ENCODE assay signal across 20 mouse cellular contexts in genomic region chr1:88964045-88964747, GRCm38 (mm10).
DNase-seq lines count a peak whose midpoint lies in the region; ATAC-seq and TF ChIP-seq lines count a peak whose summit lies in the region.
"Had no signal": no experiment of that assay in that cellular context is flagged by ENCODE, and none has a peak within 500 bp of the region (broad histone marks: within the 10 kb centered on the region; RNA-seq: fewer than 3 reads in every experiment).

No protein-coding gene starts in this region.

- no peak overlapping the region for H3K4me2 ChIP-seq in forebrain, embryonic 15.5 days (replicated peaks)
- H3K4me2 ChIP-seq in liver, postnatal 0 days (ENCODE audit: low read depth, low read length) = no peak overlapping the region
- H3K4me2 ChIP-seq in midbrain, postnatal 0 days (ENCODE audit: low read depth, low read length, poor library complexity, severe bottlenecking) = no peak overlapping the region
- H3K4me2 ChIP-seq: heart, embryonic 13.5 days; limb, embryonic 12.5 days; liver, embryonic 13.5 days had no signal

- TF ChIP-seq EP300 in liver, postnatal 0 days (IDR thresholded peaks at IDR 0.05; ENCODE audit: low read depth) = no peak

- H3K4me1 ChIP-seq in forebrain, embryonic 15.5 days = peaks cover 9% of the 10 kb centered on the region
- no peaks in the 10 kb centered on the region for H3K4me1 ChIP-seq in liver, postnatal 0 days (ENCODE audit: insufficient read depth)
- H3K4me1 ChIP-seq in midbrain, postnatal 0 days (ENCODE audit: insufficient read depth, low read length) = no peaks in the 10 kb centered on the region
- H3K4me1 ChIP-seq: limb, embryonic 12.5 days; liver, embryonic 13.5 days had no signal

- no peak overlapping the region for H3K9ac ChIP-seq in forebrain, embryonic 15.5 days (replicated peaks)
- no peak overlapping the region for H3K9ac ChIP-seq in liver, postnatal 0 days (replicated peaks)
- no peak overlapping the region for H3K9ac ChIP-seq in midbrain, postnatal 0 days (replicated peaks; ENCODE audit: low read length, poor library complexity, severe bottlenecking)
- H3K9ac ChIP-seq: heart, embryonic 13.5 days; limb, embryonic 12.5 days; liver, embryonic 13.5 days had no signal

- WGBS in forebrain, embryonic 15.5 days = 55% methylated on average over 14 of the region's 14 CpGs
- 85% methylated on average over 14 of the region's 14 CpGs for WGBS in liver, postnatal 0 days (ENCODE audit: insufficient replicate concordance)
- WGBS in midbrain, postnatal 0 days = 76% methylated on average over 14 of the region's 14 CpGs

- no peak for TF ChIP-seq CTCF in liver, postnatal 0 days (IDR thresholded peaks at IDR 0.05; ENCODE audit: low read depth)
- no peak for TF ChIP-seq CTCF in midbrain, postnatal 0 days (IDR thresholded peaks at IDR 0.05)

- H3K36me3 ChIP-seq in forebrain, embryonic 15.5 days = no peaks in the 10 kb centered on the region
- no peaks in the 10 kb centered on the region for H3K36me3 ChIP-seq in liver, postnatal 0 days (replicated peaks; ENCODE audit: insufficient read depth, low read length)
- no peaks in the 10 kb centered on the region for H3K36me3 ChIP-seq in midbrain, postnatal 0 days (ENCODE audit: insufficient read depth, low read length)
- H3K36me3 ChIP-seq: heart, embryonic 13.5 days; limb, embryonic 12.5 days; liver, embryonic 13.5 days had no signal

- H3K9me3 ChIP-seq in forebrain, embryonic 15.5 days = no peaks in the 10 kb centered on the region
- H3K9me3 ChIP-seq in liver, postnatal 0 days (ENCODE audit: low read length) = no peaks in the 10 kb centered on the region
- H3K9me3 ChIP-seq in midbrain, postnatal 0 days (ENCODE audit: low read length) = no peaks in the 10 kb centered on the region
- H3K9me3 ChIP-seq: heart, embryonic 13.5 days; limb, embryonic 12.5 days; liver, embryonic 13.5 days had no signal

- no peaks in the 10 kb centered on the region for H3K27me3 ChIP-seq in forebrain, embryonic 15.5 days
- no peaks in the 10 kb centered on the region for H3K27me3 ChIP-seq in liver, postnatal 0 days (ENCODE audit: insufficient read depth, low read length)
- H3K27me3 ChIP-seq in midbrain, postnatal 0 days (ENCODE audit: insufficient read depth, low read length) = no peaks in the 10 kb centered on the region
- H3K27me3 ChIP-seq: heart, embryonic 13.5 days; limb, embryonic 12.5 days; liver, embryonic 13.5 days had no signal

- DNase-seq in right cerebral cortex, adult 18-20 months = peak; percentile 33
- no peak for DNase-seq in right cerebral cortex, postnatal 14 days
- DNase-seq in layer of hippocampus, postnatal 36 days = peak; percentile 8 to 23
- no peak for DNase-seq in liver, postnatal 0 days
- DNase-seq in cerebellum, adult 9-11 months = no peak
- DNase-seq in midbrain, postnatal 0 days (ENCODE audit: low spot score) = no peak
- DNase-seq: adrenal gland, postnatal 36 days; B cell, adult 2 months; cerebellum, postnatal 25 days; heart, adult 11 months; heart, postnatal 36 days; kidney, adult 18-20 months; kidney, postnatal 14 days; liver, embryonic 13.5 days; lung, postnatal 10 days had no signal

- H3K4me3 ChIP-seq in forebrain, embryonic 15.5 days = no peak overlapping the region
- no peak overlapping the region for H3K4me3 ChIP-seq in liver, postnatal 0 days (ENCODE audit: low read depth, low read length)
- no peak overlapping the region for H3K4me3 ChIP-seq in midbrain, postnatal 0 days (ENCODE audit: low read depth, low read length)
- H3K4me3 ChIP-seq: heart, embryonic 13.5 days; left cerebral cortex, adult 2 months; limb, embryonic 12.5 days; liver, embryonic 13.5 days had no signal

- no peak overlapping the region for H3K27ac ChIP-seq in forebrain, embryonic 15.5 days (replicated peaks)
- H3K27ac ChIP-seq in liver, postnatal 0 days (ENCODE audit: low read depth) = no peak overlapping the region
- no peak overlapping the region for H3K27ac ChIP-seq in midbrain, postnatal 0 days (ENCODE audit: low read depth, low read length)
- H3K27ac ChIP-seq: heart, embryonic 13.5 days; hindbrain, postnatal 0 days; left cerebral cortex, adult 2 months; limb, embryonic 12.5 days; liver, embryonic 13.5 days had no signal

- ATAC-seq in forebrain, embryonic 15.5 days (replicated peaks) = peak; percentile 68
- no peak for ATAC-seq in liver, postnatal 0 days
- no peak for ATAC-seq in midbrain, postnatal 0 days (ENCODE audit: low FRiP score)
- ATAC-seq: hindbrain, postnatal 0 days had no signal

Comparison
In these comparisons a context has a peak if more than half of its experiments do, and no peak if none do; other contexts are left out.
1. DNase-seq: peak in right cerebral cortex, adult 18-20 months (single experiment) and layer of hippocampus, postnatal 36 days (2 of 2); none in right cerebral cortex, postnatal 14 days (single experiment), liver, postnatal 0 days (single experiment), cerebellum, adult 9-11 months (single experiment) and midbrain, postnatal 0 days (single experiment).